Mouse (Mus musculus): Measurements from ENCODE around the gene Wfdc8. TPM values are rescaled to one million over a fixed set of nuclear protein-coding genes. Genes with fewer than 3 reads are reported as not detected.
"Not testable (repeated sequence)": the region's sequence is repeated elsewhere in the genome, so short reads cannot be mapped to it uniquely, and the experiment has no call there.

Gene Wfdc8
- not detected for total RNA-seq (2022)

- DNase-seq (ENCODE audit: low spot score in 2 of 2): not testable (repeated sequence)
These were observed at the start of gene Wfdc8, which contains the start of gene Wfdc6b for GRCm38 (mm10) chr2:164613471-164613870. TSS of gene Wfdc8 (minus strand) at chr2:164613626. TSS of gene Wfdc6b (plus strand) at chr2:164613522.

- DNase-seq (ENCODE audit: low spot score in 2 of 2): no peak
These were observed 43.1 kb upstream of the Wfdc8 start, which contains the start of gene Wfdc9 for GRCm38 (mm10) chr2:164656483-164656882. TSS of gene Wfdc9 (minus strand) at chr2:164656583.

- no peak for DNase-seq (ENCODE audit: low spot score in 2 of 2)
These were observed 42.4 kb upstream of the Wfdc8 start, which contains the start of gene Wfdc10 for GRCm38 (mm10) chr2:164655858-164656257. TSS of gene Wfdc10 (plus strand) at chr2:164656046.

GRCm38 (mm10) chr2:164641881-164642673 is 28.7 kb upstream of the Wfdc8 start:
- no peak for DNase-seq (ENCODE audit: low spot score in 2 of 2)

- DNase-seq (ENCODE audit: low spot score in 2 of 2): no peak
These were observed 27.7 kb upstream of the Wfdc8 start for GRCm38 (mm10) chr2:164641129-164641528.

GRCm38 (mm10) chr2:164638696-164639095 is 25.3 kb upstream of the Wfdc8 start, which contains the start of gene Wfdc16:
TSS of gene Wfdc16 (minus strand) at chr2:164638796.
- no peak for DNase-seq (ENCODE audit: low spot score in 2 of 2)

GRCm38 (mm10) chr2:164635266-164635665 is 21.8 kb upstream of the Wfdc8 start:
- no peak for DNase-seq (ENCODE audit: low spot score in 2 of 2)

- no peak for DNase-seq (ENCODE audit: low spot score in 2 of 2)
These were observed 8.3 kb upstream of the Wfdc8 start for GRCm38 (mm10) chr2:164621775-164622174.

- DNase-seq (ENCODE audit: low spot score in 2 of 2): no peak
These were observed 5.6 kb upstream of the Wfdc8 start for GRCm38 (mm10) chr2:164619050-164619449.

GRCm38 (mm10) chr2:164615386-164615785 is 2.0 kb upstream of the Wfdc8 start:
- DNase-seq (ENCODE audit: low spot score in 2 of 2): no peak

- DNase-seq (ENCODE audit: low spot score in 2 of 2): no peak
These were observed 4.6 kb downstream of the Wfdc8 start for GRCm38 (mm10) chr2:164608781-164609180.

- peak in 1 of 2 experiments; percentile 15 for DNase-seq (ENCODE audit: low spot score in 2 of 2)
These were observed 9.0 kb downstream of the Wfdc8 start for GRCm38 (mm10) chr2:164604411-164604810.

- DNase-seq (ENCODE audit: low spot score in 2 of 2): no peak
These were observed 9.9 kb downstream of the Wfdc8 start for GRCm38 (mm10) chr2:164603482-164603881.

- DNase-seq (ENCODE audit: low spot score in 2 of 2): no peak
These were observed 13.2 kb downstream of the Wfdc8 start for GRCm38 (mm10) chr2:164600179-164600578.

GRCm38 (mm10) chr2:164593494-164593893 is 19.9 kb downstream of the Wfdc8 start, which contains the start of gene Eppin:
TSS of gene Eppin (minus strand) at chr2:164593594.
- DNase-seq (ENCODE audit: low spot score in 2 of 2): no peak

GRCm38 (mm10) chr2:164592014-164592413 is 21.4 kb downstream of the Wfdc8 start:
- DNase-seq (ENCODE audit: low spot score in 2 of 2): no peak

GRCm38 (mm10) chr2:164585025-164585725 is 28.3 kb downstream of the Wfdc8 start, which contains the start of gene Wfdc6a:
TSS of gene Wfdc6a (minus strand) at chr2:164585447.
- DNase-seq (ENCODE audit: low spot score in 2 of 2): not testable (repeated sequence)

- not testable (repeated sequence) for DNase-seq (ENCODE audit: low spot score in 2 of 2)
These were observed 40.1 kb downstream of the Wfdc8 start, which contains the start of gene Spint3 for GRCm38 (mm10) chr2:164573359-164573758. TSS of gene Spint3 (minus strand) at chr2:164573459.

GRCm38 (mm10) chr2:164567460-164567859 is 46.0 kb downstream of the Wfdc8 start:
- no peak for DNase-seq (ENCODE audit: low spot score in 2 of 2)

GRCm38 (mm10) chr2:164566997-164567396 is 46.4 kb downstream of the Wfdc8 start:
- no peak for DNase-seq (ENCODE audit: low spot score in 2 of 2)

- no peak for DNase-seq (ENCODE audit: low spot score in 2 of 2)
These were observed 49.1 kb downstream of the Wfdc8 start for GRCm38 (mm10) chr2:164564346-164564745.

Measured in left cerebral cortex, adult 8-10 months (tissue).